Mouse (Mus musculus) cerebellum, adult 18-20 months (tissue): ENCODE data around the gene Poldip3.

ENCODE experiments used
- DNase-seq, 2 experiments: peaks; one replicate each; pipeline ENCODE4 v3.0.0; 2021

Gene Poldip3

DNA sequence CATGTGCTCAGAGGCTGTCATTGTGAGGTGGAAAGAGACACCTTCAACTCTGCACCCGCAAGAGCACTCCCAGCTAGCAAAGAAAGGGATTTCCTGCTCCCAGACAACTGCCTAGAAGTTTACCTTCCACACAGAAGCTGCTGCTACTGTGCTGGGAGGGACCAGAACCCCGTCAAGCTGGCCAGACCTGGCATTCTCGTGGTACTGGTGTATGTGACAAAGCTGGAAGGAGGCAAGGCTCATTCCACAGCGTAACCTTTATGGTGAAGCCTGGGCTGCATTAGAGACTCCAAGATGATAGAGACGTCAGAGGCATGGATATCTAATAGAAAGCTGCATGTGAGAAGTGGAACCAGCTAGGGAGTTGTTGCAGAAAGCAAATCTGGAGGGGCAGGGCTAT is 24.6 kb downstream of the Poldip3 start:
- no peak for DNase-seq

DNA sequence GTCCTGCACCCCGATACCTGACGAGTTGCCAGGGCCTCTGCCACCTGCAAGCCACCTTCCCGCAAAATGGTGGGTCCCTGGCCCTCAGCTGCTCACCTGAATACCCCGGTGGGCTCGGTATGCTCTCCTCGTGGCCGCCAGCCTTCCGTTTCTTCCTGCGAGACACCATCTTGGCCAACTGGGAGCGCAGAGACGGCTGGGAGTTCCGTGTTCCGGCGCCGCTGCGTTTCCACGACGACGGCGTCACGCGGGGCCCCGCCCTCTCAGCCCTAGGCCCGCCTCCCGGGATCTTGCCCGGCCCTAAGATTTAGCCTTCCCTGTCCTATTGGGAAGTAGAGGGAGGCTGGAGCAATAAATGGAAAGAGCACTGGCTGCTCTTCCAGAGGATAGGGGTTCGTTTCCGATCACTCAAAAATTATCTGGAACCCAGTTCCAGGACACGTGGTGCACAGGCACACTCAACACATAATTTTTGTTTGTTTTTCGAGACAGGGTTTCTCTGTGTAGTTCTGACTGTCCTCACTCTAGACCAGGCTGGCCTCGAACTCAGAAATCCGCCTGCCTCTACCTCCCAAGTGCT is 26.5 kb downstream of the Poldip3 start, which contains the start of gene Rrp7a:
Rrp7a (minus strand) TSS at position 236 of the 580 bp plus-strand sequence.
- peak; percentile 92 to 93 for DNase-seq

DNA sequence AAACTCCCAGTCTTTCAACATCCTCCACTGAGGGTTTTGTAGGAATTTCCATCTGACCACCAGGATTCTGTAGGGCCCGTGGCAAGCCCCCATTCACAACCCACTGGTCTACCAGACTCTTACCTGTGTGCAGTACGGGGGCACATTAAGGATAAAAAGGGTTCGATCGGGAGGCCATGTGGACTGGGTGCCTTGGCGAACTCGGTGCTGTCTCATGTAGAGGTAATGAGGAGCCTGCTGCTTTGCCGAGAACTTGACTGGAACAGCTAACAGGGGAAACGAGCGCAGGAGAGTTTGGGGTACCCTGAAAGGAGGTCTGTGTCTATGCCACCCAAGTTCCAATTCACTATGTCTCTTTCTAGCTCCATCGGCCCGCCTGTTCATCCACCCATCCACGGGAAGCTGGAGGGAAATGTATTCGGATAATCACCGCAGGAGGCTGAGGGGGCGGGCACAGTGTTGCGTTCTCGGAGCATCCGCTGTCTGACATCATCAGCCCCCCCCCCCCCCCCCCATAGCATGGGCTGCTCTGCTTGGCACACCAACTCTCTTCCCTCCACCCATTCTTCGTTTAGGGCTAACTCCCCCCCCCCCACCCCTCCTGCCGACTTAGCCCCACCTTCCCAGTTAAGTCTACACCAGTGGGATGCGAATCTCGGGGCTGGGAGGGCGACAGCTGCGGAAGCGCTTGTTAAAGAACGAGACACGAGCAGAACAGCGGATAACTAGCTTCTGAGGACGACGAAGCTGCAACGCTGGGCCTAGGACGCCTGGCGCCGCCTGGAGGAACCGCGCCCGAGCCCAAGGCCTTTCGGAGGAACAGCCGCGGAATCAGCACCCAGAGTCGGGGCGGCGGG is 27.2 kb downstream of the Poldip3 start:
- DNase-seq, result peak; percentile 56 to 60

DNA sequence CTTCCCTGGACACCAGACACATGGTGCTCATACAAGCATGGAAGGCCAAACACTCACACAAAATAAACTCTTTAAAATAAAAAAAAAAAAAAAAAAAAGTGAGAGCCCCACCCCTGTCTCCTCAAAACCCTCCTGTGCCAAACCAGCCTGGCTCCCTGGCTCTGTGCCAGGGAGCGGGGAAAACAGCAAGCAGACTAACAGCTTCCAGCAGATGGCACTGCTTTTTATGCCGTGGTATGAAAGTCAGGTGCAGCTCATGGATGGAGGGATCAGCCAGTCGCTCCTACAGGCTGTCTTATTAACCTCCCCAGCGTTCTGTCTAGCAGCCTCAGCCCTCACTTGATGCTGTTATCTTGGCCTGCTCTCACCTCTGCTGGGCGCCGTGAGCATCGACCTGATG is 30.8 kb downstream of the Poldip3 start:
- peak; percentile 68 for DNase-seq

DNA sequence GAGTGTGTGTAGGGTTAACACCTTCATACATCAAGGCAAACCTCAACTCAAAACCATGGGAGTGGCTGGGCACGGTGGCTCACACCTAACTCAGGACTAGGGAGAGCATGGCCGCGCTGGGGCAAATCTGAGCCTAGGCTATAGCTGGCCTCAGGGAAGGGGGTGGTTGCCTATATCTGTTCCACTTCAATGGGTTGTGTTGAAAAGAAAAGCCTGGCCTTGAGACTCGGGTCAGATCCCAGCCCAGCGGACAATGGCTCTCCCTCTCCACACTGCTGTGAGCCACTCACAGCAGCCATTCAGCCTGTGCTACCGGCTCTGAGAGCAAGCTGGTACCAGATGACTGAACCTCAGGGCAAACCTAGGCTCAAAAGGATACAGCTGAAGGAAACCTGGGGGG is 34.1 kb downstream of the Poldip3 start:
- no peak for DNase-seq

GRCm38 (mm10) chr15:83114106-83114505 is 35.1 kb downstream of the Poldip3 start:
- no peak for DNase-seq

GRCm38 (mm10) chr15:83112898-83113297 is 36.3 kb downstream of the Poldip3 start:
- peak; percentile 65 to 73 for DNase-seq

DNA sequence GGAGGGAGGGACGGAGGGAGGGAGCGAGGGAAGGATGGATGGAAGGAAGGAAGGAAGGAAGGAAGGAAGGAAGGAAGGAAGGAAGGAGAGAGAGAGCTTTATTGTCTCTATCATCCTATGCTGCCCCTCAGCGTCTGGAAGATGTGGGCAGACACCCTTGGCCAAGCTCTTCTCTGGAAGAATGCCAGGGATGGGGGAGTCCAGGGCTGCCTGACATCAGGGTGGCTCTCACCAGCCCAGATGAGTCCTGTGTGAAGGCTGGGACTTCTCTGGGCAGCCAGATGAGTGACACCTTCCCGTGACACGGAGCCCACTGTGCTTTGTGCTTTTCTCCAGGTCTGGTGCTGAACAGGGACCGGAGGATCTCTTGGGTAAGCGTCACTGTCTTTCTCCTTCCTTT is 37.3 kb downstream of the Poldip3 start:
- DNase-seq, result no peak

DNA sequence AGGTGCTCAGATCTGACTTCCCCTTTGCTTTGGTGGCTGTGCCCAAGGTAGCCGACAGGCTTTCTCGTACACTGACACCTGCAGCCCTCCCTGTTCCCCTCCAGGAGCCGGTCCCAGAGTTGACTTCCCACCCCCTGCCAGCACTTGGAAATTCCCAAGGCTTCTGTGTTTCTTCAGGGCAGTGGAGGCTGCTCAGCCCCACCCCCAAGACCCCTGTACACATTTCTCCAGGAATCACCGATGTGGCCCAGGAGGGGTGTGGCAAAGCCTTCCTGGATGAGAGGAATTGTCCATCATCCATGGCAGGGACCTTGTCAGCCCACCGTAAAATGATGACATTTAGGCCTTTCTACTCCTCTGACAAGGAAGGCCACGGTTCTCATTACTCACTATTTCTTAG is 37.9 kb downstream of the Poldip3 start:
- no peak for DNase-seq

- DNase-seq, result no peak
Measured at GRCm38 (mm10) chr15:83107814-83108213, 41.4 kb downstream of the Poldip3 start.

- DNase-seq, result no peak
Measured at GRCm38 (mm10) chr15:83106426-83106825, 42.8 kb downstream of the Poldip3 start.

DNA sequence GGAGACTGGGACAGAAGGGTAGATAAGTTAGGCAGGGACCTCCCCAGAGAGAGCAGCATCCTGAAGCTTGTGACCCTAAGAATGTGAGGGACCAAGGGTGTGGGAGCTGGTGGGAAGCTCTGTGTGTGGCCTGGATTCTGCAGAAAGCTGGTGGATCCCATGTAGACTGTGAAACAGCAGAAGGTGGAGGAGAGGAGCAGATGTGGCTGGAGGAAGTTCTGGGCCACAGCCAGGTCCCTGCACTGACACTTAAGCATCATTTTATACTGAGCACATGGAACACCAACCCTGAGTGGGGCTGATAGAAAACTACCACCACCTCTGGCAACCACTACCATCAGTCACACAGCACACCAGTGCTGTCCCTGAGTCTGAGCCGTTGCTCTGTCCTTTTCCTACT is 46.1 kb downstream of the Poldip3 start:
- DNase-seq, result no peak

DNA sequence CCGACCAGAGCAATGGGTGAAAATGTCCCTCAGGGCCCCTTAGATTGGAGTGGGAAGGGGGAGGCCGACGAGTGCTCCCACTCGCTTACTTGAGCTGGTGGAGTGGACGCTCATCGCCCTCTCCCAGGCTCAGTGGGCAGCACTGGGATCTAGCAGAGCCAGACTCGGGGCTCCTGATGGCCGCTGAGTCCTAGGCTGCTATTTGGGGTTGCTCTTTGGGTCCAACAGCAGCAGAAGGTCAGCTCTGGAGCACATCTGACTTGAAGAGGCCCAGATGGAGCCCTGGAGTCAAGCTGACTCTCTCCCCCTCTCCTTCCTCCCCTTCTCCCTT is 48.9 kb downstream of the Poldip3 start:
- no peak for DNase-seq

GRCm38 (mm10) chr15:83099533-83100331 is 49.5 kb downstream of the Poldip3 start:
- peak; percentile 38 for DNase-seq

DNA sequence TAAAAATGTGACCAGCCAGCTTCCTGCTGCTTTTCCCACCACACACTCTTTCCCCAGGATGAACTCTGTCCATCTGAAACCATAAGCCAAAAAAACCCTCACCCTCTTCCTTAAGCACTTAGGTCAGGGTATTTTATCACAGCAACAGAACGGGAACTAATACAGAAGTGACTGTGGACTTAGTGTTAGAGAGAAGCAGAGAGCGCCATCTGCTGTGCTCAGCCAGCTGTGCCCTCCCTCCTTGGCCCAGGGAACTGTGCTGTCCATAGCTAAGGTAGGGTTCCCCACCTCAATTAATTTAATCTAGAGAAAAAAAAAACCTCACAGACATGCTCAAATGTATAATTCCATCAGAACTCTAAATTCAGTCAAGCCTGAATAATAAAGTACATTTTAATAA is 53.2 kb downstream of the Poldip3 start:
- DNase-seq, result no peak

GRCm38 (mm10) chr15:83093687-83094086 is 55.5 kb downstream of the Poldip3 start:
- DNase-seq, result no peak

- no peak for DNase-seq
Measured at GRCm38 (mm10) chr15:83090874-83091273, 58.3 kb downstream of the Poldip3 start.

DNA sequence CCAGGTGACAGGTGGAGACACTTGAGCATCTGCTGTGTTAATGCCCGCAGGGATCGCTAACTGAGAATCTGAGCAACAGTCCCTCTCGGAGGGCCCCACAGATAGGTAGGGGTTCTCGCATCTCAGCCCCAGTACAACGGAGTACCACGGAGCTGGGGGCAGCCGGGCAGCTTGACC is 59.9 kb downstream of the Poldip3 start, which contains the start of gene Serhl:
Serhl (plus strand) TSS at position 78 of the 177 bp plus-strand sequence.
- no peak for DNase-seq

GRCm38 (mm10) chr15:83088495-83089428 is 60.4 kb downstream of the Poldip3 start:
- DNase-seq, result no peak

- DNase-seq, result no peak
Measured at GRCm38 (mm10) chr15:83086636-83087328, 62.4 kb downstream of the Poldip3 start.

- no peak for DNase-seq
Measured at GRCm38 (mm10) chr15:83085901-83086300, 63.3 kb downstream of the Poldip3 start.

- no peak for DNase-seq
Measured at GRCm38 (mm10) chr15:83084022-83084640, 65.1 kb downstream of the Poldip3 start.
